Mouse (Mus musculus): ENCODE results near the gene Eif2ak1. TPM values are rescaled to one million over a fixed set of nuclear protein-coding genes. Genes with fewer than 3 reads are reported as not detected.

Eif2ak1 gene
- polyA plus RNA-seq, 1 experiment from 2014 or later = 24.1 TPM

DNA sequence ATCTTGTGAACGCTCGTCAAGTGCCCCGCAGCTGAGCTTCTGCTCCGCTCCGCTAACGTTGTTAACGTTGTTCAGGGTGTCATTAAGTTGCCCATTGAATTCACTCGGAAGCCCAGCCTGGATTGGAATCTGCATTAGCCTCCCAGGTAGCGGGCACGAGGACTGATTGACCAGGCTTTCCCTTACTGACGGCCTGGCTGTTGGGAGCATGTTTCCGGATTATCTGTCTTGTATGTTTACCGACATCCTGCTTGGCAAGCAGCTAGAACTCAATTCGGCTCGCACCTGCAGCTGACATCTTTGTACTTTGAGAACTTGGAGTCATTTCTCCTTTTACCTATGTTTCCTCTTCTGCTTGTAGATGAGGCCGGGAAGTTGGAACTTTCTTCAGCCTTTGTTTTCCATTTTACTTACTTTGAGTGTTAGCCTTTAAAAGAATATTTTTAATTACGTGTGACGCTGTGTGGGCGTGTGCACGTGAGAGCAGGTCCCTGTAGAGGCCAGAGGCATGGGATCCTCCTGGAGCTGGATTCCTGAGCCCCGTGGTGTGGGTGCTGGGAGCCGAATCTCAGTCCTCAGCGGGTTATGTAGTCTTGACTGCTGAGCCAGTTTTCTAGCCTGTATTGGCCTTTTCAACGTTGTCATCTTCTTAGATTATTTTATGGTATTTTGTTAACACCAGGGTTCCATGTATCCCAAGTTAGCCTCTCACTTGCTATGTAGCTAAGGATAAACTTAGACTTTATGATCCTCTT is 2.5 kb downstream of the Eif2ak1 start:
- Histone ChIP-seq H3K4me2 (replicated peaks; ENCODE audit: low read depth) (no peak overlapping the region), H3K9me3 (ENCODE audit: control insufficient read depth) (no peaks in the 10 kb centered on the region), H3K36me3 (ENCODE audit: control insufficient read depth, insufficient read depth) (no peaks in the 10 kb centered on the region), H3K27me3 (replicated peaks; ENCODE audit: control insufficient read depth, insufficient read depth, low read length) (no peaks in the 10 kb centered on the region), H3K4me1 (replicated peaks; ENCODE audit: control insufficient read depth, insufficient read depth, low read length) (no peaks in the 10 kb centered on the region), H3K9ac (ENCODE audit: low read depth, low read length) (no peak overlapping the region), H3K27ac (ENCODE audit: low read depth, low read length) (no peak overlapping the region), H3K4me3 (ENCODE audit: low read depth, low read length) (no peak overlapping the region)
- no peak for ATAC-seq
- 87% methylated on average over 24 of the region's 24 CpGs for WGBS
- no peak for TF ChIP-seq CTCF (IDR thresholded peaks at IDR 0.05; ENCODE audit: low read depth)

DNA sequence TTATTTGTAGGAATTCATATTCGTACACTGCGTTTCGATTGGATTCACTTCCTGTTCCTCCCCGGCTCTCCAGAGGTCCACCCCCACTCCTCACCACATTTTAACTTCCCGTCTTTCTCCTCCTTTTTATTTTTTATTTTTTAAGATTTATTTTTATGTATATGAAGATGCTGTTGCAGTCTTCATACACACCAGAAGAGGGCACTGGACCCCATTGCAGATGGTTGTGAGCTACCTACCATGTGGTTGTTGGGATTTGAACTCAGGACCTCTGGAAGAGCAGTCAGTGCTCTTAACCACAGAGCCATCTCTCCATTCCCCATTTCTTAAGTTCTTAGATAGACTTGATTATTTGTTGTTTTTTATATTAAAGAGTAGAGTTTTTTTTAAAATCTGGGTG is 3.2 kb downstream of the Eif2ak1 start:
- WGBS = 88% methylated on average over 5 of the region's 5 CpGs
- Histone ChIP-seq H3K27ac (ENCODE audit: low read depth, low read length) (no peak overlapping the region), H3K4me3 (ENCODE audit: low read depth, low read length) (no peak overlapping the region), H3K9me3 (ENCODE audit: control insufficient read depth) (no peaks in the 10 kb centered on the region), H3K4me2 (replicated peaks; ENCODE audit: low read depth) (no peak overlapping the region), H3K4me1 (replicated peaks; ENCODE audit: control insufficient read depth, insufficient read depth, low read length) (no peaks in the 10 kb centered on the region), H3K27me3 (replicated peaks; ENCODE audit: control insufficient read depth, insufficient read depth, low read length) (no peaks in the 10 kb centered on the region), H3K9ac (ENCODE audit: low read depth, low read length) (no peak overlapping the region), H3K36me3 (ENCODE audit: control insufficient read depth, insufficient read depth) (no peaks in the 10 kb centered on the region)
- TF ChIP-seq CTCF (IDR thresholded peaks at IDR 0.05; ENCODE audit: low read depth) = no peak
- no peak for ATAC-seq

DNA sequence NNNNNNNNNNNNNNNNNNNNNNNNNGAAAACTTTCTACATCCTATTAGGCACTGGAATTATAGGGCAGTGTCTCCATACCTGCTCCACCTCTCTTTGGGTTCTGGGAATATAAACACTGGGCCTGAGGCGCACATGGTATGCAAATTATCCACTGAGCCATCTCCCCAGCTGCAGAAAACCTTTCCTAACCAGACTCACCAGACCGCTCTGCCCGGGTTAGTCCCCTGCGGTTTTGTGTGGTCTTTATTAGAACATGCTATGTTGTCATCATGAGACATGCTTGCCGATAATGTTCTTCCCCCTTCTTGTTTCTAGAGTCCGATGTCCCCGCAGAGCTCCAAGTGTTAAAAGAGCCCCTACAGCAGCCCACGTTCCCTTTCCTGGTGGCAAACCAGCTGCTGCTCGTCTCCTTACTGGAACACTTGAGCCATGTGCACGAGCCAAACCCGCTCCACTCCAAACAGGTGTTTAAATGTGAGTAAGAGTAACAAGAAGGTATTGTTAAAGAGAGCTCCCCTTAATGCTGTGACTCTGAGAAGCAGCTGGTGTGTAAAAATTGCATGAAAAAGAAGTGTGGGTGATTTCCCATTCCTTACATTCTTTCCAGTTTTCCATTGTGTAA is 54.1 kb downstream of the Eif2ak1 start:
- Histone ChIP-seq H3K4me1 (replicated peaks; ENCODE audit: control insufficient read depth, insufficient read depth, low read length) (no peaks in the 10 kb centered on the region), H3K4me3 (ENCODE audit: low read depth, low read length) (no peak overlapping the region), H3K9me3 (ENCODE audit: control insufficient read depth) (no peaks in the 10 kb centered on the region), H3K36me3 (ENCODE audit: control insufficient read depth, insufficient read depth) (peaks cover 39% of the 10 kb centered on the region), H3K9ac (ENCODE audit: low read depth, low read length) (no peak overlapping the region), H3K27ac (ENCODE audit: low read depth, low read length) (no peak overlapping the region), H3K4me2 (replicated peaks; ENCODE audit: low read depth) (no peak overlapping the region), H3K27me3 (replicated peaks; ENCODE audit: control insufficient read depth, insufficient read depth, low read length) (no peaks in the 10 kb centered on the region)
- TF ChIP-seq CTCF (IDR thresholded peaks at IDR 0.05; ENCODE audit: low read depth) = no peak
- no peak for ATAC-seq
- WGBS = 83% methylated on average over 11 of the region's 11 CpGs

DNA sequence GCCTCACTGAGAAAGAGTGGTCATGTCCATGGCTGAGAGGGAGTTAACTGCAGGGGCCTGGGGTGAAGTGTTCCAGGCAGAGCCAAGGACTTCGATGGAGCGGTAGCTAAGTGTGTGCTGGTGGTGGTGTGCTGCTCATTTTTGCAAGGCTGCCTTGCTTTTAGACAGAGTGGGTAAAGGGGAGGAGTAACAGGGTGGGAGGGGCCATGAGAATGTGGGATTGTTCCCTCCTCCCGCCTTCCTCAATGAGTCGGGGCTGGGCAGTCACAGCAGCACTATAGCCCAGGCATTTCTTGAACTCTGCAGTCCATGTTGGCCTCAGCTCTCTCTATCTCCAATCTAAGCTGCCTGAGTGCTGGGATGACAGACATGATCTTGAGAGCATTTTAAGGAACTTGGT is 57.0 kb downstream of the Eif2ak1 start:
- Histone ChIP-seq H3K4me1 (replicated peaks; ENCODE audit: control insufficient read depth, insufficient read depth, low read length) (no peaks in the 10 kb centered on the region), H3K9ac (ENCODE audit: low read depth, low read length) (no peak overlapping the region), H3K9me3 (ENCODE audit: control insufficient read depth) (no peaks in the 10 kb centered on the region), H3K4me2 (replicated peaks; ENCODE audit: low read depth) (no peak overlapping the region), H3K27ac (ENCODE audit: low read depth, low read length) (no peak overlapping the region), H3K36me3 (ENCODE audit: control insufficient read depth, insufficient read depth) (peaks cover 64% of the 10 kb centered on the region), H3K4me3 (ENCODE audit: low read depth, low read length) (no peak overlapping the region), H3K27me3 (replicated peaks; ENCODE audit: control insufficient read depth, insufficient read depth, low read length) (no peaks in the 10 kb centered on the region)
- ATAC-seq = no peak
- no peak for TF ChIP-seq CTCF (IDR thresholded peaks at IDR 0.05; ENCODE audit: low read depth)
- 66% methylated on average over 4 of the region's 4 CpGs for WGBS

- no peak overlapping the region for H3K4me3 ChIP-seq (ENCODE audit: low read depth, low read length)
- no peak for TF ChIP-seq CTCF (IDR thresholded peaks at IDR 0.05; ENCODE audit: low read depth)
- no peak for ATAC-seq
- no peak overlapping the region for H3K9ac ChIP-seq (ENCODE audit: low read depth, low read length)
- no peaks in the 10 kb centered on the region for H3K9me3 ChIP-seq (ENCODE audit: control insufficient read depth)
- H3K36me3 ChIP-seq (ENCODE audit: control insufficient read depth, insufficient read depth) = peaks cover 82% of the 10 kb centered on the region
- H3K4me2 ChIP-seq (replicated peaks; ENCODE audit: low read depth) = no peak overlapping the region
- no peaks in the 10 kb centered on the region for H3K4me1 ChIP-seq (replicated peaks; ENCODE audit: control insufficient read depth, insufficient read depth, low read length)
- no peaks in the 10 kb centered on the region for H3K27me3 ChIP-seq (replicated peaks; ENCODE audit: control insufficient read depth, insufficient read depth, low read length)
- WGBS = 97% methylated on average over 3 of the region's 3 CpGs
- H3K27ac ChIP-seq (ENCODE audit: low read depth, low read length) = 0 out of 2 replicates have a peak overlapping the region, but pooled peaks have one; percentile 4
Observed at GRCm38 (mm10) chr5:143885274-143885673, 67.7 kb downstream of the Eif2ak1 start.

DNA sequence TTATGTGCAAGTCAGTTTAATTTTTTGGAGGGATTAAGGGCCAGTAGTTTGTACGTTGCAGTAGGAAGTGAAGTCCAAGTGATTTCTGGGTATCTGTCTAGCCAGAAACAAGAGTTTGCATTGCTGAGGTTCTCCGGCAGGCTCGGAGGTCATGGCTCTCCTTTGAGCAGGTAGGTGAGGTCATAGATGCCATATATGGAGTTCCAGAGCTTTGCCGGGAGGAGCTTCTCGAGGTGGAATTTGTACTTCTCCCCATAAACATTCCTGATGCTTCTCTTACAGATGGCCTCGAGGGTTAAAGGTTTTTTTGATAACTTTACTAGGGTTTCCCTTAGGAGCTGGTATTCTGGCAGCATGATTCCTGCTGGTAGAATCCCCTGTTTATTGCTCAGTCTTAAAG is 73.2 kb downstream of the Eif2ak1 start:
- H3K27me3 ChIP-seq (replicated peaks; ENCODE audit: control insufficient read depth, insufficient read depth, low read length) = no peaks in the 10 kb centered on the region
- 26% methylated on average over 6 of the region's 6 CpGs for WGBS
- H3K27ac ChIP-seq (ENCODE audit: low read depth, low read length) = peak overlapping the region; percentile 70; the same call in 1 of the 2 replicates
- no peaks in the 10 kb centered on the region for H3K4me1 ChIP-seq (replicated peaks; ENCODE audit: control insufficient read depth, insufficient read depth, low read length)
- H3K4me2 ChIP-seq (replicated peaks; ENCODE audit: low read depth) = peak overlapping the region; percentile 28; the same call in 1 of the 2 replicates
- H3K9ac ChIP-seq (ENCODE audit: low read depth, low read length) = no peak overlapping the region
- ATAC-seq = peak; percentile 89
- no peaks in the 10 kb centered on the region for H3K9me3 ChIP-seq (ENCODE audit: control insufficient read depth)
- peaks cover 63% of the 10 kb centered on the region for H3K36me3 ChIP-seq (ENCODE audit: control insufficient read depth, insufficient read depth)
- H3K4me3 ChIP-seq (ENCODE audit: low read depth, low read length) = no peak overlapping the region
- TF ChIP-seq CTCF (IDR thresholded peaks at IDR 0.05; ENCODE audit: low read depth) = no peak

All from intestine, postnatal 0 days (tissue).